Mouse (Mus musculus): Measurements from ENCODE around the gene Rxfp1.

GRCm38 (mm10) chr3:79744415-79744814 lies 6.7 kb upstream of the Rxfp1 start:
- TF ChIP-seq POLR2A (IDR thresholded peaks at IDR 0.05; ENCODE audit: low read depth, low read length) (no peak), CTCF (IDR thresholded peaks at IDR 0.05; ENCODE audit: borderline replicate concordance, insufficient read depth, low read length) (no peak)
